Mouse (Mus musculus) ES-Bruce4 (cell line): ENCODE measurements around the gene Bcl2l1. TPM values are rescaled to one million over a fixed set of nuclear protein-coding genes. Genes with fewer than 3 reads are reported as not detected.
A peak's percentile ranks its signal among the peaks of the same experiment; 100 is the strongest.

ENCODE experiments used
- H3K27ac ChIP-seq: 2 replicates; pipeline ENCODE4 v1.5.1; 2012; ENCODE audit warnings: low read length, inconsistent platforms; ENCODE audit not compliant: insufficient read depth
- H3K27me3 ChIP-seq: 2 replicates; pipeline ENCODE4 v1.6.1; 2012; ENCODE audit warnings: mild to moderate bottlenecking, low read length, inconsistent platforms; ENCODE audit not compliant: control insufficient read depth, poor library complexity, insufficient read depth, severe bottlenecking
- H3K36me3 ChIP-seq: 2 replicates; pipeline ENCODE4 v1.6.1; 2012; ENCODE audit warnings: inconsistent platforms, mild to moderate bottlenecking, low read length, moderate library complexity; ENCODE audit not compliant: control insufficient read depth, poor library complexity, insufficient read depth, severe bottlenecking
- H3K4me1 ChIP-seq: one replicate; pipeline ENCODE4 v1.8.1; 2011; ENCODE audit warnings: low read length; ENCODE audit not compliant: control insufficient read depth, insufficient read depth
- H3K4me3 ChIP-seq: 2 replicates; pipeline ENCODE4 v1.5.1; 2011; ENCODE audit warnings: low read depth, mild to moderate bottlenecking, low read length
- H3K9ac ChIP-seq: 2 replicates; pipeline ENCODE4 v1.6.1; 2012; ENCODE audit warnings: low read depth, mild to moderate bottlenecking, inconsistent platforms; ENCODE audit not compliant: poor library complexity, severe bottlenecking
- H3K9me3 ChIP-seq: replicated peaks from 2 replicates; pipeline ENCODE4 v1.6.1; 2012; ENCODE audit warnings: mild to moderate bottlenecking, low read length, inconsistent platforms; ENCODE audit not compliant: control insufficient read depth, poor library complexity, insufficient read depth, severe bottlenecking
- CTCF ChIP-seq: IDR thresholded peaks from one replicate; pipeline ENCODE4 v1.8.1; 2011; ENCODE audit warnings: low read depth, low read length
- EP300 ChIP-seq: IDR thresholded peaks from 2 replicates; pipeline ENCODE4 v1.6.1; 2011; ENCODE audit warnings: low read depth, low read length; ENCODE audit not compliant: insufficient read depth
- POLR2A ChIP-seq: IDR thresholded peaks from one replicate; pipeline ENCODE4 v1.8.1; 2011; ENCODE audit warnings: low read length; ENCODE audit not compliant: insufficient read depth
- polyA plus RNA-seq: library from polyadenylated mRNA; stranded (reverse); fragments of >200 nt; gene quantifications from 2 replicates; pipeline ENCODE4 v1.2.4, GENCODE M21; 2011; ENCODE audit warnings: low read depth; ENCODE audit not compliant: missing spikeins, insufficient read depth, insufficient read length

The Bcl2l1 gene
- polyA plus RNA-seq, 1 experiment = 108 TPM

GRCm38 (mm10) chr2:152820369-152820768 lies 11.2 kb downstream of the Bcl2l1 start:
- H3K9me3 ChIP-seq = no peaks in the 10 kb centered on the region
- H3K27me3 ChIP-seq = no peaks in the 10 kb centered on the region
- peak overlapping the region; percentile 36; the same call in 1 of the 2 replicates for H3K9ac ChIP-seq
- no peaks in the 10 kb centered on the region; the same call in 1 of the 2 replicates for H3K36me3 ChIP-seq
- peak overlapping the region; percentile 95 for H3K27ac ChIP-seq
- H3K4me1 ChIP-seq = peaks cover 20% of the 10 kb centered on the region
- TF ChIP-seq POLR2A = no peak
- peak; percentile 98 for TF ChIP-seq EP300
- no peak overlapping the region for H3K4me3 ChIP-seq

- Histone ChIP-seq H3K4me1 (peaks cover 17% of the 10 kb centered on the region), H3K27ac (peak overlapping the region; percentile 79), H3K9ac (peak overlapping the region; percentile 36), H3K36me3 (no peaks in the 10 kb centered on the region; the same call in 1 of the 2 replicates), H3K27me3 (no peaks in the 10 kb centered on the region), H3K9me3 (no peaks in the 10 kb centered on the region), H3K4me3 (no peak overlapping the region)
- TF ChIP-seq CTCF = no peak
- no peak for TF ChIP-seq POLR2A
- no peak for TF ChIP-seq EP300
Observed at GRCm38 (mm10) chr2:152819926-152820325, 11.6 kb downstream of the Bcl2l1 start.

- 0 out of 2 replicates have a peak overlapping the region, but pooled peaks have one; percentile 10 for H3K9ac ChIP-seq
- peak overlapping the region; percentile 79 for H3K27ac ChIP-seq
- H3K9me3 ChIP-seq = no peaks in the 10 kb centered on the region
- no peaks in the 10 kb centered on the region for H3K27me3 ChIP-seq
- H3K4me1 ChIP-seq = peaks cover 15% of the 10 kb centered on the region
- no peaks in the 10 kb centered on the region; the same call in 1 of the 2 replicates for H3K36me3 ChIP-seq
- TF ChIP-seq CTCF (no peak), EP300 (no peak), POLR2A (no peak)
- H3K4me3 ChIP-seq = no peak overlapping the region
Observed at GRCm38 (mm10) chr2:152819097-152819624, 12.4 kb downstream of the Bcl2l1 start.

- Histone ChIP-seq H3K27ac (peak overlapping the region; percentile 79; the same call in 1 of the 2 replicates), H3K36me3 (no peaks in the 10 kb centered on the region)
- TF ChIP-seq CTCF (no peak), EP300 (no peak), POLR2A (no peak)
Observed at GRCm38 (mm10) chr2:152818679-152819078, 12.8 kb downstream of the Bcl2l1 start.

GRCm38 (mm10) chr2:152817596-152818291 lies 13.8 kb downstream of the Bcl2l1 start:
- H3K4me1 ChIP-seq = peaks cover 14% of the 10 kb centered on the region
- H3K9ac ChIP-seq = no peak overlapping the region
- H3K9me3 ChIP-seq = no peaks in the 10 kb centered on the region
- H3K36me3 ChIP-seq = no peaks in the 10 kb centered on the region
- TF ChIP-seq EP300 = no peak
- TF ChIP-seq CTCF = no peak
- no peak for TF ChIP-seq POLR2A
- peak overlapping the region; percentile 23; the same call in 1 of the 2 replicates for H3K27ac ChIP-seq
- no peaks in the 10 kb centered on the region for H3K27me3 ChIP-seq
- no peak overlapping the region for H3K4me3 ChIP-seq

More at GRCm38 (mm10) chr2:152818679-152819078, 12.8 kb downstream of the Bcl2l1 start:
- Histone ChIP-seq H3K9ac (no peak overlapping the region), H3K27me3 (no peaks in the 10 kb centered on the region), H3K4me1 (peaks cover 14% of the 10 kb centered on the region), H3K4me3 (no peak overlapping the region), H3K9me3 (no peaks in the 10 kb centered on the region)

GRCm38 (mm10) chr2:152816657-152817348 lies 14.7 kb downstream of the Bcl2l1 start:
- TF ChIP-seq EP300 = no peak
- no peak for TF ChIP-seq POLR2A
- no peak for TF ChIP-seq CTCF
- Histone ChIP-seq H3K36me3 (no peaks in the 10 kb centered on the region), H3K4me1 (peaks cover 16% of the 10 kb centered on the region), H3K9ac (0 out of 2 replicates have a peak overlapping the region, but pooled peaks have one; percentile 15), H3K27ac (peak overlapping the region; percentile 39), H3K27me3 (no peaks in the 10 kb centered on the region), H3K9me3 (no peaks in the 10 kb centered on the region), H3K4me3 (no peak overlapping the region)
